21 mouse cellular contexts compared by ENCODE assay signal in genomic region chr1:191457103-191457502, GRCm38 (mm10). TPM values are rescaled to one million over a fixed set of nuclear protein-coding genes. Genes with fewer than 3 reads are reported as not detected.
DNase-seq lines count a peak whose midpoint lies in the region; ATAC-seq and TF ChIP-seq lines count a peak whose summit lies in the region.
"Had no signal": no experiment of that assay in that cellular context is flagged by ENCODE, and none has a peak within 500 bp of the region (broad histone marks: within the 10 kb centered on the region; RNA-seq: fewer than 3 reads in every experiment).

No protein-coding gene starts in this region.

- no peak for TF ChIP-seq EP300 in liver, postnatal 0 days (IDR thresholded peaks at IDR 0.05; ENCODE audit: low read depth)

- no peak for TF ChIP-seq CTCF in liver, adult 2 months (IDR thresholded peaks at IDR 0.05; ENCODE audit: low read depth, low read length)
- TF ChIP-seq CTCF in liver, postnatal 0 days (IDR thresholded peaks at IDR 0.05; ENCODE audit: low read depth) = no peak

- no peak overlapping the region for H3K4me3 ChIP-seq in embryonic facial prominence, embryonic 14.5 days (ENCODE audit: low read depth, low read length)
- H3K4me3 ChIP-seq in embryonic facial prominence, embryonic 10.5 days = no peak overlapping the region
- H3K4me3 ChIP-seq in heart, embryonic 11.5 days (ENCODE audit: low read depth, low read length) = no peak overlapping the region
- no peak overlapping the region for H3K4me3 ChIP-seq in liver, adult 2 months (ENCODE audit: insufficient read depth, low read depth, low read length)
- no peak overlapping the region for H3K4me3 ChIP-seq in liver, postnatal 0 days (ENCODE audit: low read depth, low read length)
- H3K4me3 ChIP-seq: embryonic facial prominence, embryonic 13.5 days; forebrain, embryonic 13.5 days; hindbrain, embryonic 15.5 days had no signal

- 65% methylated on average over 4 of the region's 4 CpGs for WGBS in embryonic facial prominence, embryonic 14.5 days
- 74% methylated on average over 4 of the region's 4 CpGs for WGBS in embryonic facial prominence, embryonic 10.5 days
- WGBS in heart, embryonic 11.5 days (ENCODE audit: insufficient replicate concordance) = 51% methylated on average over 4 of the region's 4 CpGs
- 75% methylated on average over 4 of the region's 4 CpGs for WGBS in liver, adult 2 months
- WGBS in liver, postnatal 0 days (ENCODE audit: insufficient replicate concordance) = 54% methylated on average over 4 of the region's 4 CpGs

- no peak overlapping the region for H3K9ac ChIP-seq in embryonic facial prominence, embryonic 14.5 days (ENCODE audit: low read depth, low read length)
- H3K9ac ChIP-seq in heart, embryonic 11.5 days (ENCODE audit: low read depth, low read length) = no peak overlapping the region
- no peak overlapping the region for H3K9ac ChIP-seq in liver, adult 2 months (ENCODE audit: low read depth, low read length)
- H3K9ac ChIP-seq in liver, postnatal 0 days (replicated peaks) = no peak overlapping the region
- H3K9ac ChIP-seq: embryonic facial prominence, embryonic 13.5 days; forebrain, embryonic 13.5 days; forebrain, postnatal 0 days; hindbrain, embryonic 15.5 days had no signal

- no peak for ATAC-seq in embryonic facial prominence, embryonic 14.5 days (ENCODE audit: low read depth)
- no peak for ATAC-seq in heart, embryonic 11.5 days (replicated peaks; ENCODE audit: insufficient number of reproducible peaks, low FRiP score, low TSS enrichment)
- ATAC-seq in liver, postnatal 0 days = no peak
- ATAC-seq: CD4-positive, CD25-positive, alpha-beta regulatory T cell, adult 4 months; forebrain, embryonic 13.5 days; forebrain, postnatal 0 days; intestine, embryonic 16.5 days had no signal

- H3K27me3 ChIP-seq in embryonic facial prominence, embryonic 14.5 days (replicated peaks; ENCODE audit: control insufficient read depth, insufficient read depth, low read length) = no peaks in the 10 kb centered on the region
- no peaks in the 10 kb centered on the region for H3K27me3 ChIP-seq in embryonic facial prominence, embryonic 10.5 days (replicated peaks; ENCODE audit: low read depth, poor library complexity, severe bottlenecking)
- H3K27me3 ChIP-seq in heart, embryonic 11.5 days (ENCODE audit: control insufficient read depth, insufficient read depth, low read length) = no peaks in the 10 kb centered on the region
- H3K27me3 ChIP-seq in liver, adult 2 months (ENCODE audit: control insufficient read depth, insufficient read depth, low read length) = no peaks in the 10 kb centered on the region
- no peaks in the 10 kb centered on the region for H3K27me3 ChIP-seq in liver, postnatal 0 days (ENCODE audit: insufficient read depth, low read length)
- H3K27me3 ChIP-seq: embryonic facial prominence, embryonic 13.5 days; forebrain, embryonic 13.5 days; hindbrain, embryonic 15.5 days had no signal

- no peaks in the 10 kb centered on the region for H3K9me3 ChIP-seq in embryonic facial prominence, embryonic 14.5 days (ENCODE audit: control insufficient read depth, low read length)
- H3K9me3 ChIP-seq in embryonic facial prominence, embryonic 10.5 days = no peaks in the 10 kb centered on the region
- H3K9me3 ChIP-seq in heart, embryonic 11.5 days (replicated peaks; ENCODE audit: control insufficient read depth, low read length) = no peaks in the 10 kb centered on the region
- H3K9me3 ChIP-seq in liver, postnatal 0 days (ENCODE audit: low read length) = no peaks in the 10 kb centered on the region
- H3K9me3 ChIP-seq: embryonic facial prominence, embryonic 13.5 days; forebrain, embryonic 13.5 days; G1E; hindbrain, embryonic 15.5 days had no signal

- no peak for TF ChIP-seq POLR2A in liver, adult 2 months (IDR thresholded peaks at IDR 0.05; ENCODE audit: extremely low read depth, insufficient read depth, low read length)

- no peaks in the 10 kb centered on the region for H3K36me3 ChIP-seq in embryonic facial prominence, embryonic 14.5 days (ENCODE audit: control insufficient read depth, insufficient read depth, low read length)
- H3K36me3 ChIP-seq in embryonic facial prominence, embryonic 10.5 days (replicated peaks) = no peaks in the 10 kb centered on the region
- H3K36me3 ChIP-seq in heart, embryonic 11.5 days (ENCODE audit: control insufficient read depth, insufficient read depth, low read length) = no peaks in the 10 kb centered on the region
- no peaks in the 10 kb centered on the region for H3K36me3 ChIP-seq in liver, adult 2 months (ENCODE audit: control insufficient read depth, insufficient read depth, low read length)
- no peaks in the 10 kb centered on the region for H3K36me3 ChIP-seq in liver, postnatal 0 days (replicated peaks; ENCODE audit: insufficient read depth, low read length)
- H3K36me3 ChIP-seq: embryonic facial prominence, embryonic 13.5 days; G1E; hindbrain, embryonic 15.5 days had no signal

- H3K27ac ChIP-seq in embryonic facial prominence, embryonic 14.5 days (replicated peaks; ENCODE audit: low read depth, low read length) = no peak overlapping the region
- no peak overlapping the region for H3K27ac ChIP-seq in embryonic facial prominence, embryonic 10.5 days (replicated peaks)
- no peak overlapping the region for H3K27ac ChIP-seq in heart, embryonic 11.5 days (ENCODE audit: low read depth, low read length)
- H3K27ac ChIP-seq in liver, adult 2 months (replicated peaks; ENCODE audit: insufficient read depth, low read depth, low read length) = peak overlapping the region; percentile 31; the same call in 1 of the 2 replicates
- H3K27ac ChIP-seq in liver, postnatal 0 days (ENCODE audit: low read depth) = no peak overlapping the region
- H3K27ac ChIP-seq: embryonic facial prominence, embryonic 13.5 days; forebrain, embryonic 13.5 days; hindbrain, embryonic 15.5 days had no signal

- peaks cover 7% of the 10 kb centered on the region; the same call in 1 of the 2 replicates for H3K4me1 ChIP-seq in embryonic facial prominence, embryonic 14.5 days (ENCODE audit: control insufficient read depth, insufficient read depth, low read length)
- peaks cover 33% of the 10 kb centered on the region for H3K4me1 ChIP-seq in embryonic facial prominence, embryonic 10.5 days
- peaks cover 46% of the 10 kb centered on the region for H3K4me1 ChIP-seq in heart, embryonic 11.5 days (ENCODE audit: control insufficient read depth, insufficient read depth, low read length)
- H3K4me1 ChIP-seq in liver, adult 2 months (ENCODE audit: control insufficient read depth, insufficient read depth, low read length) = peaks cover 10% of the 10 kb centered on the region; the same call in 1 of the 2 replicates
- peaks cover 28% of the 10 kb centered on the region for H3K4me1 ChIP-seq in liver, postnatal 0 days (ENCODE audit: insufficient read depth)

- peak; percentile 41 for DNase-seq in embryonic facial prominence, embryonic 14.5 days (ENCODE audit: low spot score)
- no peak for DNase-seq in embryonic facial prominence, embryonic 10.5 days (ENCODE audit: low spot score)
- peak; percentile 44 for DNase-seq in heart, adult 8-10 months (ENCODE audit: low spot score)
- DNase-seq in liver, adult 2 months (ENCODE audit: extremely low read depth, low read depth, low spot score) = no peak
- DNase-seq in liver, postnatal 0 days = no peak
- DNase-seq in retina, embryonic 14.5 days (ENCODE audit: low spot score) = no peak
- DNase-seq: adrenal gland, postnatal 10 days; B cell, adult 2 months; cerebellum, adult 11-12 months; cerebellum, adult 9-10 months; cerebellum, postnatal 25 days; forebrain, postnatal 0 days; gastrocnemius, postnatal 36 days; kidney, adult 2 months had no signal

- H3K79me2 ChIP-seq in liver, adult 2 months (ENCODE audit: control insufficient read depth, insufficient read depth, low read length) = no peaks in the 10 kb centered on the region

- no peak overlapping the region for H3K4me2 ChIP-seq in embryonic facial prominence, embryonic 14.5 days (ENCODE audit: low read depth, low read length)
- no peak overlapping the region for H3K4me2 ChIP-seq in heart, embryonic 11.5 days
- no peak overlapping the region for H3K4me2 ChIP-seq in liver, postnatal 0 days (ENCODE audit: low read depth, low read length)
- H3K4me2 ChIP-seq: embryonic facial prominence, embryonic 13.5 days; forebrain, embryonic 13.5 days; hindbrain, embryonic 15.5 days had no signal

RNA-seq across cellular contexts. Expression of gene Ppp2r5a, which starts 54.0 kb away (rescaled TPM):
- 27.3 and 34.6 TPM in 2 replicates for polyA plus RNA-seq in embryonic facial prominence, embryonic 14.5 days (2014; fragmentation: Nextera tagmentation; extraction: Ambion mirVana)
- 10.5 and 12.1 TPM in 2 replicates for polyA plus RNA-seq in embryonic facial prominence, embryonic 10.5 days (2016; fragmentation: Nextera tagmentation; extraction: Ambion mirVana)
- total RNA-seq in heart, adult 8-10 months (2022) = 10 to 100 TPM; 94.2 to 98.9 (median 97.9) TPM
- 41.1 and 43.4 TPM in 2 replicates for polyA plus RNA-seq in heart, embryonic 11.5 days (2014; fragmentation: Nextera tagmentation; extraction: Ambion mirVana)
- 149 and 170 TPM in 2 replicates for total RNA-seq in liver, adult 2 months (2014; rRNA removed)
- polyA plus RNA-seq in liver, adult 2 months (2012; rRNA removed) = 75.3 and 80.3 TPM in 2 replicates
- 27.1 and 30.7 TPM in 2 replicates for polyA plus RNA-seq in liver, postnatal 0 days (2015; fragmentation: Nextera tagmentation; extraction: Ambion mirVana)

Comparison
In these comparisons a context has a peak if more than half of its experiments do, and no peak if none do; other contexts are left out.
1. DNase-seq: peak in embryonic facial prominence, embryonic 14.5 days (single experiment) and heart, adult 8-10 months (single experiment); none in embryonic facial prominence, embryonic 10.5 days (single experiment), liver, adult 2 months (single experiment), liver, postnatal 0 days (single experiment) and retina, embryonic 14.5 days (single experiment).